Mouse (Mus musculus): ENCODE measurements around the gene Rhbdl1. TPM values are rescaled to one million over a fixed set of nuclear protein-coding genes. Genes with fewer than 3 reads are reported as not detected.

Gene Rhbdl1
- 4.8 and 5.5 TPM in 2 replicates for total RNA-seq (2014; fragmentation: Nextera tagmentation)
- total RNA-seq (2017), result 0.87 and 1.4 TPM in 2 replicates
- polyA plus RNA-seq (2012), result 2.7 and 3.1 TPM in 2 replicates

GRCm38 (mm10) chr17:25837076-25837410, at the start of gene Rhbdl1:
TSS of gene Rhbdl1 (minus strand) at chr17:25837295.
- peak within 1 kb of the TSS; percentile 20; the same call in 1 of the 2 replicates for H3K4me3 ChIP-seq (ENCODE audit: low read depth, low read length)
- no peaks in the 10 kb centered on the region for H3K27me3 ChIP-seq (ENCODE audit: insufficient read depth, low read length)
- DNase-seq (ENCODE audit: low spot score) (no peak), ATAC-seq (ENCODE audit: extremely low read depth, insufficient number of reproducible peaks, low FRiP score, poor library complexity, severe bottlenecking) (no peak)
- no peaks in the 10 kb centered on the region for H3K9me3 ChIP-seq (replicated peaks)
- peaks cover 83% of the 10 kb centered on the region for H3K4me1 ChIP-seq (ENCODE audit: insufficient read depth, low read depth, low read length)
- TF ChIP-seq POLR2AphosphoS5 (IDR thresholded peaks at IDR 0.05; ENCODE audit: insufficient replicate concordance, low read depth, low read length) (0 out of 2 replicates have a peak, but pooled peaks have one; percentile 41), TAL1 (conservative IDR thresholded peaks at IDR 0.05; ENCODE audit: low read depth, low read length) (no peak)
- H3K36me3 ChIP-seq (replicated peaks), result peaks cover 84% of the 10 kb centered on the region

GRCm38 (mm10) chr17:25886806-25887205, 49.7 kb upstream of the Rhbdl1 start:
- Histone ChIP-seq H3K9me3 (replicated peaks) (no peaks in the 10 kb centered on the region), H3K4me3 (ENCODE audit: low read depth, low read length) (no peak overlapping the region), H3K27me3 (ENCODE audit: insufficient read depth, low read length) (no peaks in the 10 kb centered on the region), H3K36me3 (replicated peaks) (peaks cover 96% of the 10 kb centered on the region), H3K4me1 (ENCODE audit: insufficient read depth, low read depth, low read length) (peaks cover 12% of the 10 kb centered on the region)
- ATAC-seq (ENCODE audit: extremely low read depth, insufficient number of reproducible peaks, low FRiP score, poor library complexity, severe bottlenecking) (no peak), DNase-seq (ENCODE audit: low spot score) (no peak)
- TF ChIP-seq CTCF (IDR thresholded peaks at IDR 0.05; ENCODE audit: low read depth, low read length) (no peak), GATA2 (IDR thresholded peaks at IDR 0.05; ENCODE audit: borderline replicate concordance, low read depth, low read length) (no peak), GATA1 (IDR thresholded peaks at IDR 0.05; ENCODE audit: borderline replicate concordance, low read length) (no peak)

DNA sequence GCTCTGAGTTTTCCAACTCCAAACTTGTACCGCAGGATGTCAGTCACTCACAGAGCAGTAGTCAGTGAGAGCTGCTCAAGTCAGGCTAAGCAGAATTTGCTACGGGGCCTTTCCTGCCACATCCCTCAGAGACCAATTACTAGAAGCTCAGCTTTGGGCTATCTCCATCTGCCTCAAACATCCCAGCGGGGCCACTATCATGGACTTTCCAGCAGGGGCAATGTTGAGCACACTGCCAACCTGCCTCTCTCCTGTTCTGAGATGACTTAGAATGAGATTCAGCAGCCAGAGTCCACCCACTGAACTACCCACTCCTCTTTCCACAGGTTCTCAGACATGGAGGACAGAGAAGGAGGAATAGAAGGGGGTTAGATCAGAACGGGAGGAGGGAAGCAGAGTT, 48.5 kb upstream of the Rhbdl1 start:
- H3K4me3 ChIP-seq (ENCODE audit: low read depth, low read length), result no peak overlapping the region
- peaks cover 12% of the 10 kb centered on the region for H3K4me1 ChIP-seq (ENCODE audit: insufficient read depth, low read depth, low read length)
- ATAC-seq (ENCODE audit: extremely low read depth, insufficient number of reproducible peaks, low FRiP score, poor library complexity, severe bottlenecking) (no peak), DNase-seq (ENCODE audit: low spot score) (no peak)
- TF ChIP-seq GATA1 (IDR thresholded peaks at IDR 0.05; ENCODE audit: borderline replicate concordance, low read length), result no peak
- TF ChIP-seq POLR2AphosphoS5 (IDR thresholded peaks at IDR 0.05; ENCODE audit: insufficient replicate concordance, low read depth, low read length), result no peak
- TF ChIP-seq TAL1 (conservative IDR thresholded peaks at IDR 0.05; ENCODE audit: low read depth, low read length), result no peak
- TF ChIP-seq CTCF (IDR thresholded peaks at IDR 0.05; ENCODE audit: low read depth, low read length), result no peak
- no peaks in the 10 kb centered on the region for H3K9me3 ChIP-seq (replicated peaks)
- peaks cover 98% of the 10 kb centered on the region for H3K36me3 ChIP-seq (replicated peaks)
- no peaks in the 10 kb centered on the region for H3K27me3 ChIP-seq (ENCODE audit: insufficient read depth, low read length)

DNA sequence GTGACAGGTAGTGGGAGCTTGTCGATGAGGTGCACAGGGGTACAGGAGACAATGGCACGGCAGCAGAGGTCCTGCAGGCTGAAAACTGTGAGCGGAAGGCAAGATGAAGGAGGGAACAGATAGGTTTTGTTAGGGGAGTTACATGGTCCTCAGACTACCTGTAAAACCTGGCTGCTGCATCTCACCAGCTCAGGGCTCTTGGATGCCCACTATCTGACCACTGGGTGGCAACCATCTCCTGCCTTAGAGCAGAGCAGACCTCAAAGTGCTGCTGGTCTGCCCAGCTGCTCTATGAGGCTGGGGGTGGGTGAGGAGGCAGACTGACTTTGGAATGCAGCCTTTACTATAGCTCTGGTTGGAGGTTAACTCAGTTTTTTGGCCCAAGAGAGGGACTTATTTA, 46.7 kb upstream of the Rhbdl1 start:
- Histone ChIP-seq H3K4me1 (ENCODE audit: insufficient read depth, low read depth, low read length) (peaks cover 12% of the 10 kb centered on the region), H3K4me3 (ENCODE audit: low read depth, low read length) (no peak overlapping the region), H3K27me3 (ENCODE audit: insufficient read depth, low read length) (no peaks in the 10 kb centered on the region), H3K36me3 (replicated peaks) (peaks cover 99% of the 10 kb centered on the region), H3K9me3 (replicated peaks) (no peaks in the 10 kb centered on the region)
- DNase-seq (ENCODE audit: low spot score), result no peak
- ATAC-seq (ENCODE audit: extremely low read depth, insufficient number of reproducible peaks, low FRiP score, poor library complexity, severe bottlenecking), result no peak
- no peak for TF ChIP-seq GATA1 (IDR thresholded peaks at IDR 0.05; ENCODE audit: borderline replicate concordance, low read length)
- TF ChIP-seq TAL1 (conservative IDR thresholded peaks at IDR 0.05; ENCODE audit: low read depth, low read length), result no peak
- TF ChIP-seq GATA2 (IDR thresholded peaks at IDR 0.05; ENCODE audit: borderline replicate concordance, low read depth, low read length), result no peak
- TF ChIP-seq POLR2AphosphoS5 (IDR thresholded peaks at IDR 0.05; ENCODE audit: insufficient replicate concordance, low read depth, low read length), result no peak
- no peak for TF ChIP-seq CTCF (IDR thresholded peaks at IDR 0.05; ENCODE audit: low read depth, low read length)

DNA sequence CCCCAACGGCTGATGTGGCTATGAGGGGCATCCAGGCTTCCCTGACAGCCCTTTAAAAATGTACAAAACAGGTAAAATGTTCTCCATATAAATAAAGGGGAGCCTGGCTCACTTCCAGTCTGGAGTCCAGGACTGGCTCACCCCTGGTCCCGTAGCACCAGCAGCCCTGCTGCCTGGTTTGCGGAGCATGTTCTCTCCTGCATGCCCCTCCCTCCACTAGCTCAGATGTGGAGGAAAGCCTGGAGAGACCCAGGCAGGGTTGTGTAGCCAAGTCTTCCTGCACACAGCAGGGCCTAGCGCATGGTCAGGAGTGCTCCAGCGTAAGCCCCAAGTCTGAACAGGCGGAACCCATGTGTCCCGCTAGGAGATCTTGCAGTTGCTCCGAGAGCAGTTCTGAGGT, 46.2 kb upstream of the Rhbdl1 start:
- Histone ChIP-seq H3K27me3 (ENCODE audit: insufficient read depth, low read length) (no peaks in the 10 kb centered on the region), H3K36me3 (replicated peaks) (peaks cover 99% of the 10 kb centered on the region), H3K9me3 (replicated peaks) (no peaks in the 10 kb centered on the region), H3K4me1 (ENCODE audit: insufficient read depth, low read depth, low read length) (peaks cover 12% of the 10 kb centered on the region), H3K4me3 (ENCODE audit: low read depth, low read length) (no peak overlapping the region)
- ATAC-seq (ENCODE audit: extremely low read depth, insufficient number of reproducible peaks, low FRiP score, poor library complexity, severe bottlenecking) (no peak), DNase-seq (ENCODE audit: low spot score) (no peak)
- TF ChIP-seq CTCF (IDR thresholded peaks at IDR 0.05; ENCODE audit: low read depth, low read length) (no peak), POLR2AphosphoS5 (IDR thresholded peaks at IDR 0.05; ENCODE audit: insufficient replicate concordance, low read depth, low read length) (no peak), GATA2 (IDR thresholded peaks at IDR 0.05; ENCODE audit: borderline replicate concordance, low read depth, low read length) (no peak), TAL1 (conservative IDR thresholded peaks at IDR 0.05; ENCODE audit: low read depth, low read length) (no peak), GATA1 (IDR thresholded peaks at IDR 0.05; ENCODE audit: borderline replicate concordance, low read length) (no peak)

- H3K36me3 ChIP-seq (replicated peaks), result peaks cover 98% of the 10 kb centered on the region
- TF ChIP-seq CTCF (IDR thresholded peaks at IDR 0.05; ENCODE audit: low read depth, low read length) (no peak), TAL1 (conservative IDR thresholded peaks at IDR 0.05; ENCODE audit: low read depth, low read length) (no peak), GATA1 (IDR thresholded peaks at IDR 0.05; ENCODE audit: borderline replicate concordance, low read length) (no peak), GATA2 (IDR thresholded peaks at IDR 0.05; ENCODE audit: borderline replicate concordance, low read depth, low read length) (no peak), POLR2AphosphoS5 (IDR thresholded peaks at IDR 0.05; ENCODE audit: insufficient replicate concordance, low read depth, low read length) (no peak)
- no peak for DNase-seq (ENCODE audit: low spot score)
Observed at GRCm38 (mm10) chr17:25882306-25882705, 45.2 kb upstream of the Rhbdl1 start.

DNA sequence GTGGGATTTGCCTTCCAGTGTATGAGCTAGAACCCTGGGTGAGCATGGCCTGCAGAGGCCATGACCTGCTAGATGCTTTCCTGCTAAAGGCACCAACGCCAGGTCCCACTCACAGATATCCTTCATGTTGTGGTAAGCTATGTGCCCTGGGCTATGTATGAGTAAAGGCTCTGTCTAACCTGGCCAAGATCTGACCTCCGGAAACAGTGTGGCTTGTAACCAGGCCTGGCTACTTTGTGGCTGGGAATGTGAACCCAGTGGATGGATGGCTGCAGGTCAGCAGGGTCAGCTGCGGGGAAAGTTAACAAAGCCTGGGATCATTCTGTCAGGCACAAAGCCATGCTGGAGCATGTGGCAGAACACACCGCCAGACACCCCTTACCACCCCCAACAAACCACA, 44.6 kb upstream of the Rhbdl1 start:
- H3K9me3 ChIP-seq (replicated peaks), result no peaks in the 10 kb centered on the region
- H3K36me3 ChIP-seq (replicated peaks), result peaks cover 98% of the 10 kb centered on the region
- H3K4me1 ChIP-seq (ENCODE audit: insufficient read depth, low read depth, low read length), result peaks cover 11% of the 10 kb centered on the region
- no peaks in the 10 kb centered on the region for H3K27me3 ChIP-seq (ENCODE audit: insufficient read depth, low read length)
- DNase-seq (ENCODE audit: low spot score) (no peak), ATAC-seq (ENCODE audit: extremely low read depth, insufficient number of reproducible peaks, low FRiP score, poor library complexity, severe bottlenecking) (no peak)
- H3K4me3 ChIP-seq (ENCODE audit: low read depth, low read length), result no peak overlapping the region
- TF ChIP-seq TAL1 (conservative IDR thresholded peaks at IDR 0.05; ENCODE audit: low read depth, low read length) (no peak), GATA2 (IDR thresholded peaks at IDR 0.05; ENCODE audit: borderline replicate concordance, low read depth, low read length) (no peak), GATA1 (IDR thresholded peaks at IDR 0.05; ENCODE audit: borderline replicate concordance, low read length) (no peak), CTCF (IDR thresholded peaks at IDR 0.05; ENCODE audit: low read depth, low read length) (no peak)

More at GRCm38 (mm10) chr17:25882306-25882705, 45.2 kb upstream of the Rhbdl1 start:
- Histone ChIP-seq H3K4me1 (ENCODE audit: insufficient read depth, low read depth, low read length) (peaks cover 7% of the 10 kb centered on the region), H3K4me3 (ENCODE audit: low read depth, low read length) (no peak overlapping the region), H3K9me3 (replicated peaks) (no peaks in the 10 kb centered on the region), H3K27me3 (ENCODE audit: insufficient read depth, low read length) (no peaks in the 10 kb centered on the region)
- no peak for ATAC-seq (ENCODE audit: extremely low read depth, insufficient number of reproducible peaks, low FRiP score, poor library complexity, severe bottlenecking)
